Mouse (Mus musculus) intestine, postnatal 0 days (tissue): ENCODE data around the gene Pik3cb. TPM values are rescaled to one million over a fixed set of nuclear protein-coding genes. Genes with fewer than 3 reads are reported as not detected.

Experiments used
- ATAC-seq: fragments of 200-750 bp; cut with Nextera tagmentation; 2 replicates; pipeline ENCODE4 v1.8.0; 2017; ENCODE audit warnings: mild to moderate bottlenecking, moderate TSS enrichment, moderate library complexity
- H3K27ac ChIP-seq: fragments of 300-500 bp; sonication (generic); 2 replicates; pipeline ENCODE4 v1.5.1; 2014; ENCODE audit warnings: mild to moderate bottlenecking, low read depth, low read length, moderate library complexity
- H3K27me3 ChIP-seq: fragments of 300-500 bp; sonication (generic); replicated peaks from 2 replicates; pipeline ENCODE4 v1.6.1; 2014; ENCODE audit warnings: low read length, mixed read lengths; ENCODE audit not compliant: control insufficient read depth, insufficient read depth
- H3K36me3 ChIP-seq: fragments of 300-500 bp; sonication (generic); 2 replicates; pipeline ENCODE4 v1.6.1; 2014; ENCODE audit warnings: mild to moderate bottlenecking, moderate library complexity; ENCODE audit not compliant: control insufficient read depth, insufficient read depth
- H3K4me1 ChIP-seq: fragments of 300-500 bp; sonication (generic); replicated peaks from 2 replicates; pipeline ENCODE4 v1.6.1; 2014; ENCODE audit warnings: antibody characterized with exemption, low read length, mixed read lengths; ENCODE audit not compliant: control insufficient read depth, insufficient read depth
- H3K4me2 ChIP-seq: fragments of 300-500 bp; sonication (generic); replicated peaks from 2 replicates; pipeline ENCODE4 v1.6.1; 2014; ENCODE audit warnings: low read depth, mild to moderate bottlenecking, moderate library complexity
- H3K4me3 ChIP-seq: fragments of 300-500 bp; sonication (generic); 2 replicates; pipeline ENCODE4 v1.5.1; 2014; ENCODE audit warnings: low read depth, low read length
- H3K9ac ChIP-seq: fragments of 300-500 bp; sonication (generic); 2 replicates; pipeline ENCODE4 v1.6.1; 2014; ENCODE audit warnings: mild to moderate bottlenecking, low read depth, low read length
- H3K9me3 ChIP-seq: fragments of 300-500 bp; sonication (generic); 2 replicates; pipeline ENCODE4 v1.6.1; 2016; ENCODE audit warnings: mixed run types; ENCODE audit not compliant: control insufficient read depth
- CTCF ChIP-seq: sonication (generic); IDR thresholded peaks from 2 replicates; pipeline ENCODE4 v1.5.1; 2016; ENCODE audit warnings: low read depth, mild to moderate bottlenecking, control low read depth, antibody characterized with exemption, moderate library complexity
- WGBS: fragments of 180-500 bp; shearing (Covaris S2); extraction: QIAGEN DNeasy Blood & Tissue Kit; methylation state at CpG from one replicate; pipeline ENCODE4 v1.1.7; 2014; 5-methylcytosine and 5-hydroxymethylcytosine counted together
- polyA plus RNA-seq: library from polyadenylated mRNA; unstranded; fragments of >200 nt; fragmentation: Nextera tagmentation; extraction: Ambion mirVana; gene quantifications from 2 replicates; pipeline ENCODE4 v1.2.1, GENCODE M21; 2015

Pik3cb gene
- polyA plus RNA-seq, 1 experiment from 2014 or later: 1.2 TPM

DNA sequence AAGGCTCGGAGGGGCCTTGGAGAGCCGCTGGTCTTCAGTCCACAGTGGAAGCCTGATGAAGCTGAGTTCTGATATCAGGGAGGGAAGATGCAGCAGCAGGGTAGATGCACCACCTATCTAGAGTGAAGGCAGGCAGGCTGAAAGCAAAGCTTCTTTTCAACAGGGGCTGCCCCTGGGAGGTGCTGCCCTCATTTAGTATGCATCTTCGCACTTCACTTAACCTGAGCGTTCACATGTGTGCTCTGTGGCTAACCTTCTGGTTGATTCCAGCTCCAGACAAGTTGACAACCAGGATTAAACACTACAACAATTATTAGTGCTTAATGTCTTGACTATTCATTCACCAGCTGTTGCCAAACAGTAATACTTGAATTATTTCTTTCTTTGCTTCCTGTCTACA lies 146.3 kb downstream of the Pik3cb start:
- no peak overlapping the region for H3K9ac ChIP-seq
- no peak for TF ChIP-seq CTCF
- no peak for ATAC-seq
- no peak overlapping the region for H3K4me2 ChIP-seq
- no peaks in the 10 kb centered on the region for H3K9me3 ChIP-seq
- 91% methylated on average over 4 of the region's 4 CpGs for WGBS
- peaks cover 21% of the 10 kb centered on the region for H3K36me3 ChIP-seq
- H3K27me3 ChIP-seq: no peaks in the 10 kb centered on the region
- H3K4me3 ChIP-seq: no peak overlapping the region
- H3K27ac ChIP-seq: no peak overlapping the region
- no peaks in the 10 kb centered on the region for H3K4me1 ChIP-seq

DNA sequence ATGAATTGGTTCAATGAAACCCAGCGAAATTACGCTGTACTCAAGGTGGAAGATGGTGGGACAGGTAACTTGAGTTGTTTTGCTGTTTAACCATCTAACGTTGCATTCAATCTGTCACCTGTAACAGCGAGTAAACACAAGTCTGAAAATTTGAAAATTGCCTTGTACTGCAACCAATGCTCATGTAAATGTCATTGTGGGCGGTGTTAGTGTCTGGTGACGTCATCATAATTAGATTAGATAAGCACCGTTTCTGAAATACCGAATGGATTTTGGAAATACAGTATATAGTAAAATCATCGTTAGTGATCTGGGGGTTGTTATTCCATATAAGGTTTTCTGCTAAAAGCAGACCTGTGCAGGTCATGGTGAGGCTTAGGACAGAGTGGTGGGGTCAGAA lies 153.3 kb downstream of the Pik3cb start:
- Histone ChIP-seq H3K36me3 (no peaks in the 10 kb centered on the region), H3K27me3 (0 out of 2 replicates have a peak, but pooled peaks cover 14% of the 10 kb centered on the region), H3K4me1 (no peaks in the 10 kb centered on the region), H3K27ac (no peak overlapping the region), H3K4me3 (peak overlapping the region; percentile 80), H3K9ac (peak overlapping the region; percentile 80), H3K4me2 (peak overlapping the region; percentile 99), H3K9me3 (no peaks in the 10 kb centered on the region)
- TF ChIP-seq CTCF: no peak
- WGBS: 31% methylated on average over 9 of the region's 9 CpGs
- no peak for ATAC-seq

Other genes starting within 250 kb of the Pik3cb start
- not detected in 2 replicates for gene 7420426K07Rik, start 237.5 kb downstream of the Pik3cb start, polyA plus RNA-seq
- not detected in 2 replicates for gene Foxl2, start 185.3 kb downstream of the Pik3cb start, polyA plus RNA-seq
- gene Faim, start 154.2 kb downstream of the Pik3cb start, polyA plus RNA-seq: 30.3 and 31.2 TPM in 2 replicates
- gene Gm1123, start 104.9 kb downstream of the Pik3cb start, polyA plus RNA-seq: 45.9 and 46.8 TPM in 2 replicates
- not detected in 2 replicates for gene Faiml, start 96.6 kb upstream of the Pik3cb start, polyA plus RNA-seq
- 9.3 and 11.2 TPM in 2 replicates for gene Cep70, start 102.7 kb upstream of the Pik3cb start, polyA plus RNA-seq
- 0.37 and 0.47 TPM in 2 replicates for gene Esyt3, start 217.9 kb upstream of the Pik3cb start, polyA plus RNA-seq